ENCODE assay signal across 13 mouse cellular contexts in genomic region chr4:117837271-117837670, GRCm38 (mm10). TPM values are rescaled to one million over a fixed set of nuclear protein-coding genes. Genes with fewer than 3 reads are reported as not detected.
A peak's percentile ranks its signal among the peaks of the same experiment; 100 is the strongest.
DNase-seq lines count a peak whose midpoint lies in the region; ATAC-seq and TF ChIP-seq lines count a peak whose summit lies in the region.
"Had no signal": no experiment of that assay in that cellular context is flagged by ENCODE, and none has a peak within 500 bp of the region (broad histone marks: within the 10 kb centered on the region; RNA-seq: fewer than 3 reads in every experiment).

No protein-coding gene starts in this region.

- H3K27ac ChIP-seq in heart, embryonic 10.5 days = peak overlapping the region; percentile 93; the same call in 1 of the 2 replicates
- H3K27ac ChIP-seq in bone marrow, adult 2 months (ENCODE audit: control insufficient read depth, insufficient read depth, low read depth, low read length, poor library complexity) = no peak overlapping the region
- no peak overlapping the region for H3K27ac ChIP-seq in hindbrain, embryonic 14.5 days
- peak overlapping the region; percentile 100 for H3K27ac ChIP-seq in liver, embryonic 16.5 days (ENCODE audit: low read length)

- no peak for TF ChIP-seq CTCF in bone marrow, adult 2 months (IDR thresholded peaks at IDR 0.05; ENCODE audit: control insufficient read depth, insufficient read depth, low read length)

- no peaks in the 10 kb centered on the region for H3K9me3 ChIP-seq in heart, embryonic 10.5 days
- no peaks in the 10 kb centered on the region for H3K9me3 ChIP-seq in hindbrain, embryonic 14.5 days (ENCODE audit: control insufficient read depth, low read length)
- H3K9me3 ChIP-seq in liver, embryonic 16.5 days (replicated peaks; ENCODE audit: control insufficient read depth, low read length) = no peaks in the 10 kb centered on the region

- ATAC-seq in hindbrain, embryonic 14.5 days (ENCODE audit: low FRiP score) = no peak
- ATAC-seq in liver, embryonic 16.5 days (ENCODE audit: low read depth) = no peak
- ATAC-seq in granulocyte monocyte progenitor cell, adult 5-6 weeks (replicated peaks; ENCODE audit: poor library complexity, severe bottlenecking) = no peak

- H3K27me3 ChIP-seq in heart, embryonic 10.5 days (ENCODE audit: insufficient read depth, poor library complexity, severe bottlenecking) = peaks cover 21% of the 10 kb centered on the region; the same call in 1 of the 2 replicates
- H3K27me3 ChIP-seq in hindbrain, embryonic 14.5 days (ENCODE audit: control insufficient read depth, insufficient read depth, low read length) = no peaks in the 10 kb centered on the region
- H3K27me3 ChIP-seq in liver, embryonic 16.5 days (ENCODE audit: control insufficient read depth, insufficient read depth, low read depth, low read length) = no peaks in the 10 kb centered on the region; the same call in 1 of the 2 replicates

- H3K36me3 ChIP-seq in heart, embryonic 10.5 days = no peaks in the 10 kb centered on the region; the same call in 1 of the 2 replicates
- no peaks in the 10 kb centered on the region for H3K36me3 ChIP-seq in hindbrain, embryonic 14.5 days (replicated peaks; ENCODE audit: control insufficient read depth, insufficient read depth)
- peaks cover 27% of the 10 kb centered on the region for H3K36me3 ChIP-seq in liver, embryonic 16.5 days (ENCODE audit: control insufficient read depth, insufficient read depth)

- H3K4me3 ChIP-seq in heart, embryonic 10.5 days = peak overlapping the region; percentile 94
- H3K4me3 ChIP-seq in bone marrow, adult 2 months (replicated peaks; ENCODE audit: control insufficient read depth, low read depth, low read length) = peak overlapping the region; percentile 16
- no peak overlapping the region for H3K4me3 ChIP-seq in hindbrain, embryonic 14.5 days (replicated peaks; ENCODE audit: low read length)
- H3K4me3 ChIP-seq in liver, embryonic 16.5 days (ENCODE audit: low read depth, low read length) = peak overlapping the region; percentile 91

- intact Hi-C loops in heart, postnatal 36 days (cut with DNase I) = loop anchor here (5.0 to 10.0 kb wide), 2 partner anchors 80 to 458 kb away; partner anchors contain the start of gene Ptprf

- WGBS in heart, embryonic 10.5 days = 71% methylated on average over 4 of the region's 4 CpGs
- 73% methylated on average over 4 of the region's 4 CpGs for WGBS in bone marrow, adult 2 months
- WGBS in hindbrain, embryonic 14.5 days = 74% methylated on average over 4 of the region's 4 CpGs
- WGBS in liver, embryonic 16.5 days (ENCODE audit: insufficient replicate concordance) = 69% methylated on average over 4 of the region's 4 CpGs

- DNase-seq in heart, embryonic 10.5 days (ENCODE audit: low spot score) = no peak
- no peak for DNase-seq in heart, postnatal 36 days
- no peak for DNase-seq in hindbrain, embryonic 14.5 days (ENCODE audit: low spot score)
- DNase-seq in kidney, adult 18-20 months = no peak
- DNase-seq: adrenal gland, adult 8-10 months; forebrain, postnatal 0 days; heart, adult 2 months; kidney, adult 8-10 months had no signal

- peaks cover 20% of the 10 kb centered on the region for H3K4me1 ChIP-seq in heart, embryonic 10.5 days
- peaks cover 1% of the 10 kb centered on the region for H3K4me1 ChIP-seq in bone marrow, adult 2 months (ENCODE audit: control insufficient read depth, insufficient read depth, low read length)
- H3K4me1 ChIP-seq in hindbrain, embryonic 14.5 days (replicated peaks; ENCODE audit: control insufficient read depth, insufficient read depth, low read length) = peaks cover 10% of the 10 kb centered on the region; the same call in 1 of the 2 replicates
- peaks cover 57% of the 10 kb centered on the region for H3K4me1 ChIP-seq in liver, embryonic 16.5 days (ENCODE audit: control insufficient read depth, low read depth, low read length)

- no peak overlapping the region for H3K9ac ChIP-seq in hindbrain, embryonic 14.5 days
- H3K9ac ChIP-seq in liver, embryonic 16.5 days (ENCODE audit: low read depth, low read length) = peak overlapping the region; percentile 99

- no peak for TF ChIP-seq POLR2A in bone marrow, adult 2 months (IDR thresholded peaks at IDR 0.05; ENCODE audit: borderline replicate concordance, control insufficient read depth, low read depth, low read length)

- H3K4me2 ChIP-seq in hindbrain, embryonic 14.5 days (replicated peaks) = 0 out of 2 replicates have a peak overlapping the region, but pooled peaks have one; percentile 72
- H3K4me2 ChIP-seq in liver, embryonic 16.5 days (ENCODE audit: low read depth, low read length) = peak overlapping the region; percentile 92

RNA-seq across cellular contexts. Expression of gene Slc6a9, which starts 3.0 kb away (rescaled TPM):
- 12.5 and 12.8 TPM in 2 replicates for polyA plus RNA-seq in heart, embryonic 10.5 days (2016; fragmentation: Nextera tagmentation; extraction: Ambion mirVana)
- 1 to 10 TPM; 4.3 to 4.7 TPM for total RNA-seq in heart, postnatal 36 days (2021)
- 87.0 and 92.4 TPM in 2 replicates for polyA plus RNA-seq in bone marrow, adult 2 months (2011; ENCODE audit: insufficient read depth, insufficient read length, low replicate concordance, missing spikeins)
- 33.7 and 37.1 TPM in 2 replicates for polyA plus RNA-seq in hindbrain, embryonic 14.5 days (2014; fragmentation: Nextera tagmentation; extraction: Ambion mirVana)
- 46.7 and 53.7 TPM in 2 replicates for polyA plus RNA-seq in liver, embryonic 16.5 days (2015; fragmentation: Nextera tagmentation; extraction: Ambion mirVana)
- total RNA-seq in granulocyte monocyte progenitor cell, adult 5-6 weeks (2014; fragmentation: Nextera tagmentation) = not detected in 2 replicates
- not detected in 2 replicates for total RNA-seq in granulocyte monocyte progenitor cell, adult 5-6 weeks (2017)

RNA-seq across cellular contexts. Expression of gene Ccdc24, which starts 35.1 kb away (rescaled TPM):
- 0.79 and 1.0 TPM in 2 replicates for polyA plus RNA-seq in heart, embryonic 10.5 days (2016; fragmentation: Nextera tagmentation; extraction: Ambion mirVana)
- total RNA-seq in heart, postnatal 36 days (2021) = under 1 TPM; 0.08 to 0.33 TPM
- 1.1 TPM in 1 of 2 replicates, not detected in the other for polyA plus RNA-seq in bone marrow, adult 2 months (2011; ENCODE audit: insufficient read depth, insufficient read length, low replicate concordance, missing spikeins)
- 2.5 and 3.9 TPM in 2 replicates for polyA plus RNA-seq in hindbrain, embryonic 14.5 days (2014; fragmentation: Nextera tagmentation; extraction: Ambion mirVana)
- polyA plus RNA-seq in liver, embryonic 16.5 days (2015; fragmentation: Nextera tagmentation; extraction: Ambion mirVana) = 0.88 and 1.1 TPM in 2 replicates
- total RNA-seq in granulocyte monocyte progenitor cell, adult 5-6 weeks (2014; fragmentation: Nextera tagmentation) = not detected in 2 replicates
- not detected in 2 replicates for total RNA-seq in granulocyte monocyte progenitor cell, adult 5-6 weeks (2017)
- total RNA-seq: megakaryocyte-erythroid progenitor cell, adult 5-6 weeks had no signal
- polyA plus RNA-seq: CD4-positive, CD25-positive, alpha-beta regulatory T cell, adult 4 months had no signal

RNA-seq across cellular contexts. Expression of gene B4galt2, which starts 46.0 kb away (rescaled TPM):
- 14.2 and 17.7 TPM in 2 replicates for polyA plus RNA-seq in heart, embryonic 10.5 days (2016; fragmentation: Nextera tagmentation; extraction: Ambion mirVana)
- 1 to 10 TPM; 4.7 to 5.2 TPM for total RNA-seq in heart, postnatal 36 days (2021)
- polyA plus RNA-seq in bone marrow, adult 2 months (2011; ENCODE audit: insufficient read depth, insufficient read length, low replicate concordance, missing spikeins) = 1.6 and 2.4 TPM in 2 replicates
- 78.0 and 81.4 TPM in 2 replicates for polyA plus RNA-seq in hindbrain, embryonic 14.5 days (2014; fragmentation: Nextera tagmentation; extraction: Ambion mirVana)
- polyA plus RNA-seq in liver, embryonic 16.5 days (2015; fragmentation: Nextera tagmentation; extraction: Ambion mirVana) = 0.76 and 1.3 TPM in 2 replicates
- total RNA-seq in granulocyte monocyte progenitor cell, adult 5-6 weeks (2014; fragmentation: Nextera tagmentation) = 0.73 TPM in 1 of 2 replicates, not detected in the other
- total RNA-seq in granulocyte monocyte progenitor cell, adult 5-6 weeks (2017) = 0.04 TPM in 1 of 2 replicates, not detected in the other
- total RNA-seq: megakaryocyte-erythroid progenitor cell, adult 5-6 weeks had no signal
- polyA plus RNA-seq: CD4-positive, CD25-positive, alpha-beta regulatory T cell, adult 4 months had no signal

RNA-seq across cellular contexts. Expression of gene Atp6v0b, which starts 49.9 kb away (rescaled TPM):
- 208 and 209 TPM in 2 replicates for polyA plus RNA-seq in heart, embryonic 10.5 days (2016; fragmentation: Nextera tagmentation; extraction: Ambion mirVana)
- 100 to 1,000 TPM; 116 to 120 TPM for total RNA-seq in heart, postnatal 36 days (2021)
- 227 and 442 TPM in 2 replicates for polyA plus RNA-seq in bone marrow, adult 2 months (2011; ENCODE audit: insufficient read depth, insufficient read length, low replicate concordance, missing spikeins)
- 589 and 599 TPM in 2 replicates for polyA plus RNA-seq in hindbrain, embryonic 14.5 days (2014; fragmentation: Nextera tagmentation; extraction: Ambion mirVana)
- 160 and 165 TPM in 2 replicates for polyA plus RNA-seq in liver, embryonic 16.5 days (2015; fragmentation: Nextera tagmentation; extraction: Ambion mirVana)
- total RNA-seq in granulocyte monocyte progenitor cell, adult 5-6 weeks (2014; fragmentation: Nextera tagmentation) = 253 and 300 TPM in 2 replicates
- total RNA-seq in granulocyte monocyte progenitor cell, adult 5-6 weeks (2017) = 97.8 and 111 TPM in 2 replicates

RNA-seq across cellular contexts. Expression of gene Dph2, which starts 54.6 kb away (rescaled TPM):
- polyA plus RNA-seq in heart, embryonic 10.5 days (2016; fragmentation: Nextera tagmentation; extraction: Ambion mirVana) = 17.5 and 19.6 TPM in 2 replicates
- 1 to 10 TPM; 2.9 to 5.0 TPM for total RNA-seq in heart, postnatal 36 days (2021)
- 4.7 and 7.0 TPM in 2 replicates for polyA plus RNA-seq in bone marrow, adult 2 months (2011; ENCODE audit: insufficient read depth, insufficient read length, low replicate concordance, missing spikeins)
- polyA plus RNA-seq in hindbrain, embryonic 14.5 days (2014; fragmentation: Nextera tagmentation; extraction: Ambion mirVana) = 22.9 and 25.1 TPM in 2 replicates
- 5.1 and 5.8 TPM in 2 replicates for polyA plus RNA-seq in liver, embryonic 16.5 days (2015; fragmentation: Nextera tagmentation; extraction: Ambion mirVana)
- 13.3 and 15.6 TPM in 2 replicates for total RNA-seq in granulocyte monocyte progenitor cell, adult 5-6 weeks (2014; fragmentation: Nextera tagmentation)
- total RNA-seq in granulocyte monocyte progenitor cell, adult 5-6 weeks (2017) = 8.9 and 9.6 TPM in 2 replicates

Comparison
In these comparisons a context has a peak if more than half of its experiments do, and no peak if none do; other contexts are left out.
1. H3K27ac ChIP-seq: peak in heart, embryonic 10.5 days (single experiment) and liver, embryonic 16.5 days (single experiment); none in bone marrow, adult 2 months (single experiment) and hindbrain, embryonic 14.5 days (single experiment).